Mouse (Mus musculus) midbrain, embryonic 15.5 days (tissue): ENCODE measurements around the gene Gm21294. TPM values are rescaled to one million over a fixed set of nuclear protein-coding genes. Genes with fewer than 3 reads are reported as not detected.
"Not testable (repeated sequence)": the region's sequence is repeated elsewhere in the genome, so short reads cannot be mapped to it uniquely, and the experiment has no call there.

Experiments used
- ATAC-seq: fragments of 200-750 bp; cut with Nextera tagmentation; replicated peaks from 2 replicates; pipeline ENCODE4 v1.8.0; 2017; ENCODE audit warnings: moderate TSS enrichment
- H3K27ac ChIP-seq: fragments of 300-500 bp; sonication (generic); 2 replicates; pipeline ENCODE4 v1.5.1; 2015; ENCODE audit warnings: mild to moderate bottlenecking, inconsistent platforms
- H3K27me3 ChIP-seq: fragments of 300-500 bp; sonication (generic); replicated peaks from 2 replicates; pipeline ENCODE4 v1.6.1; 2015; ENCODE audit warnings: inconsistent platforms
- H3K36me3 ChIP-seq: fragments of 300-500 bp; sonication (generic); replicated peaks from 2 replicates; pipeline ENCODE4 v1.6.1; 2015; ENCODE audit warnings: inconsistent platforms
- H3K4me1 ChIP-seq: fragments of 300-500 bp; sonication (generic); 2 replicates; pipeline ENCODE4 v1.6.1; 2015; ENCODE audit warnings: inconsistent platforms
- H3K4me2 ChIP-seq: fragments of 300-500 bp; sonication (generic); 2 replicates; pipeline ENCODE4 v1.6.1; 2015; ENCODE audit warnings: inconsistent platforms, mild to moderate bottlenecking, moderate library complexity
- H3K4me3 ChIP-seq: fragments of 300-500 bp; sonication (generic); 2 replicates; pipeline ENCODE4 v1.5.1; 2015; ENCODE audit warnings: mild to moderate bottlenecking, inconsistent platforms
- H3K9ac ChIP-seq: fragments of 300-500 bp; sonication (generic); 2 replicates; pipeline ENCODE4 v1.6.1; 2015; ENCODE audit warnings: mild to moderate bottlenecking, inconsistent platforms
- H3K9me3 ChIP-seq: fragments of 300-500 bp; sonication (generic); 2 replicates; pipeline ENCODE4 v1.6.1; 2016; ENCODE audit warnings: inconsistent platforms
- WGBS: fragments of 180-500 bp; shearing (Covaris S2); methylation state at CpG from one replicate; pipeline ENCODE4 v1.1.7; 2015; ENCODE audit warnings: mixed read lengths; 5-methylcytosine and 5-hydroxymethylcytosine counted together
- polyA plus RNA-seq: library from polyadenylated mRNA; unstranded; fragments of >200 nt; fragmentation: Nextera tagmentation; extraction: Ambion mirVana; gene quantifications from 2 replicates; pipeline ENCODE4 v1.2.1, GENCODE M21; 2015

Gene Gm21294
- polyA plus RNA-seq = not detected in 2 replicates

GRCm38 (mm10) chrY:89052506-89052905 is at the start of gene Gm21294:
TSS of gene Gm21294 (plus strand) at chrY:89052806.
- H3K36me3 ChIP-seq = not testable (repeated sequence)

GRCm38 (mm10) chrY:89126246-89126645 is 73.6 kb downstream of the Gm21294 start:
- H3K9me3 ChIP-seq, H3K36me3 ChIP-seq, H3K27me3 ChIP-seq, H3K9ac ChIP-seq, H3K27ac ChIP-seq, ATAC-seq, H3K4me3 ChIP-seq, H3K4me1 ChIP-seq, H3K4me2 ChIP-seq: not testable (repeated sequence)
- WGBS = 92% methylated on average over 7 of the region's 21 CpGs

More at GRCm38 (mm10) chrY:89052506-89052905, at the start of gene Gm21294:
- H3K27me3 ChIP-seq, H3K4me2 ChIP-seq, ATAC-seq, H3K9me3 ChIP-seq, H3K4me3 ChIP-seq, H3K27ac ChIP-seq, H3K9ac ChIP-seq, H3K4me1 ChIP-seq: not testable (repeated sequence)
- 100% methylated on average over 3 of the region's 5 CpGs for WGBS
